8 mouse cellular contexts compared by ENCODE assay signal in genomic region chr1:151177030-151177936, GRCm38 (mm10). TPM values are rescaled to one million over a fixed set of nuclear protein-coding genes. Genes with fewer than 3 reads are reported as not detected.
DNase-seq lines count a peak whose midpoint lies in the region; ATAC-seq and TF ChIP-seq lines count a peak whose summit lies in the region.
"Had no signal": no experiment of that assay in that cellular context is flagged by ENCODE, and none has a peak within 500 bp of the region (broad histone marks: within the 10 kb centered on the region; RNA-seq: fewer than 3 reads in every experiment).

No protein-coding gene starts in this region.

- peak overlapping the region; percentile 48 for H3K4me2 ChIP-seq in hindbrain, postnatal 0 days (ENCODE audit: low read depth, low read length)
- peak overlapping the region; percentile 57 for H3K4me2 ChIP-seq in liver, embryonic 13.5 days
- H3K4me2 ChIP-seq in neural tube, embryonic 14.5 days (ENCODE audit: low read depth, low read length) = peak overlapping the region; percentile 41

- H3K9ac ChIP-seq in ES-E14 (ENCODE audit: insufficient read depth, low read depth, low read length, poor library complexity, severe bottlenecking) = peak overlapping the region; percentile 63; the same call in 1 of the 2 replicates
- H3K9ac ChIP-seq in hindbrain, postnatal 0 days (replicated peaks; ENCODE audit: low read length) = no peak overlapping the region
- peak overlapping the region; percentile 63 for H3K9ac ChIP-seq in liver, embryonic 13.5 days
- H3K9ac ChIP-seq in neural tube, embryonic 14.5 days (replicated peaks; ENCODE audit: low read depth, low read length) = no peak overlapping the region

- DNase-seq in CD4-positive, CD25-positive, alpha-beta regulatory T cell, adult 2 months (ENCODE audit: low read depth, low spot score) = peak; percentile 80
- peak; percentile 78 for DNase-seq in ES-E14 (ENCODE audit: low read depth, low spot score)
- DNase-seq in hindbrain, postnatal 0 days (ENCODE audit: low spot score) = peak; percentile 31
- peak; percentile 67 for DNase-seq in liver, embryonic 13.5 days
- no peak for DNase-seq in gastrocnemius, adult 8-10 months (ENCODE audit: low spot score in 2 of 2)

- H3K4me1 ChIP-seq in ES-E14 (ENCODE audit: control insufficient read depth in 2 of 2, insufficient read depth in 2 of 2, low read length in 2 of 2, poor library complexity in 1 of 2) = peaks cover 0 to 3% of the 10 kb centered on the region in 2 experiments; a peak in 1 of 4 replicates
- H3K4me1 ChIP-seq in erythroblast, embryonic 14.5 days (ENCODE audit: control insufficient read depth) = peaks cover 45% of the 10 kb centered on the region
- no peaks in the 10 kb centered on the region for H3K4me1 ChIP-seq in hindbrain, postnatal 0 days (ENCODE audit: insufficient read depth, low read length)
- H3K4me1 ChIP-seq in liver, embryonic 13.5 days (replicated peaks) = peaks cover 52% of the 10 kb centered on the region
- H3K4me1 ChIP-seq in neural tube, embryonic 14.5 days (ENCODE audit: control insufficient read depth, insufficient read depth, low read length) = no peaks in the 10 kb centered on the region

- WGBS in hindbrain, postnatal 0 days = 11% methylated on average over 10 of the region's 10 CpGs
- WGBS in liver, embryonic 13.5 days (ENCODE audit: insufficient replicate concordance) = 6% methylated on average over 10 of the region's 10 CpGs
- WGBS in neural tube, embryonic 14.5 days = 3% methylated on average over 10 of the region's 10 CpGs

- H3K36me3 ChIP-seq in ES-E14 (ENCODE audit: control insufficient read depth, insufficient read depth, low read length, poor library complexity, severe bottlenecking) = no peaks in the 10 kb centered on the region
- H3K36me3 ChIP-seq in erythroblast, embryonic 14.5 days (ENCODE audit: control insufficient read depth) = no peaks in the 10 kb centered on the region
- no peaks in the 10 kb centered on the region for H3K36me3 ChIP-seq in hindbrain, postnatal 0 days (ENCODE audit: insufficient read depth, low read length)
- H3K36me3 ChIP-seq in liver, embryonic 13.5 days = no peaks in the 10 kb centered on the region
- H3K36me3 ChIP-seq in neural tube, embryonic 14.5 days (ENCODE audit: control insufficient read depth, insufficient read depth, low read length) = no peaks in the 10 kb centered on the region

- in situ Hi-C loops in ES-E14 (cut with MboI; ENCODE audit: low sequenced_read_pairs in 2 of 2, unreplicated experiment in 2 of 2) = no loop called here

- no peaks in the 10 kb centered on the region for H3K9me3 ChIP-seq in ES-E14 (ENCODE audit: control insufficient read depth, insufficient read depth, low read depth, low read length)
- no peaks in the 10 kb centered on the region for H3K9me3 ChIP-seq in erythroblast, embryonic 14.5 days (ENCODE audit: control insufficient read depth, low read length)
- H3K9me3 ChIP-seq in hindbrain, postnatal 0 days (ENCODE audit: low read length) = no peaks in the 10 kb centered on the region
- H3K9me3 ChIP-seq in liver, embryonic 13.5 days (replicated peaks) = no peaks in the 10 kb centered on the region
- no peaks in the 10 kb centered on the region for H3K9me3 ChIP-seq in neural tube, embryonic 14.5 days (ENCODE audit: control insufficient read depth, low read length)

- peak overlapping the region; percentile 57 to 70 for H3K4me3 ChIP-seq in ES-E14 (ENCODE audit: insufficient read depth in 1 of 2, low read depth in 1 of 2, low read length in 2 of 2, poor library complexity in 1 of 2, severe bottlenecking in 1 of 2)
- peak overlapping the region; percentile 58 for H3K4me3 ChIP-seq in erythroblast, embryonic 14.5 days (replicated peaks)
- H3K4me3 ChIP-seq in hindbrain, postnatal 0 days (ENCODE audit: low read length) = peak overlapping the region; percentile 24
- peak overlapping the region; percentile 41 for H3K4me3 ChIP-seq in liver, embryonic 13.5 days (replicated peaks)
- H3K4me3 ChIP-seq in neural tube, embryonic 14.5 days (ENCODE audit: low read depth, low read length) = peak overlapping the region; percentile 15; the same call in 1 of the 2 replicates

- no peak for TF ChIP-seq CTCF in hindbrain, postnatal 0 days (IDR thresholded peaks at IDR 0.05; ENCODE audit: low read depth)

- peak; percentile 92 for ATAC-seq in hindbrain, postnatal 0 days
- ATAC-seq in liver, embryonic 13.5 days (ENCODE audit: low read depth) = peak; percentile 89
- peak; percentile 79 for ATAC-seq in neural tube, embryonic 14.5 days (ENCODE audit: low read depth)

- peak overlapping the region; percentile 81 for H3K27ac ChIP-seq in ES-E14 (ENCODE audit: insufficient read depth, low read depth, low read length, poor library complexity, severe bottlenecking)
- no peak overlapping the region for H3K27ac ChIP-seq in hindbrain, postnatal 0 days
- H3K27ac ChIP-seq in liver, embryonic 13.5 days = peak overlapping the region; percentile 82
- no peak overlapping the region for H3K27ac ChIP-seq in neural tube, embryonic 14.5 days (ENCODE audit: low read depth, low read length)

- H3K27me3 ChIP-seq in erythroblast, embryonic 14.5 days (ENCODE audit: control insufficient read depth) = no peaks in the 10 kb centered on the region
- H3K27me3 ChIP-seq in hindbrain, postnatal 0 days (ENCODE audit: insufficient read depth, low read length) = no peaks in the 10 kb centered on the region
- no peaks in the 10 kb centered on the region for H3K27me3 ChIP-seq in liver, embryonic 13.5 days
- H3K27me3 ChIP-seq in neural tube, embryonic 14.5 days (ENCODE audit: control insufficient read depth, insufficient read depth, low read length) = no peaks in the 10 kb centered on the region

TF ChIP-seq in ES-E14, 5 proteins besides CTCF, POLR2A, EP300 and RAD21:
- TF ChIP-seq CHD2 (IDR thresholded peaks at IDR 0.05; ENCODE audit: low read depth, low read length) (no peak), HCFC1 (IDR thresholded peaks at IDR 0.05; ENCODE audit: borderline replicate concordance, insufficient read depth, low read length) (no peak), ZC3H11A (IDR thresholded peaks at IDR 0.05; ENCODE audit: borderline replicate concordance, low read depth, low read length) (no peak), MAFK (IDR thresholded peaks at IDR 0.05; ENCODE audit: insufficient read depth, low read depth, low read length) (no peak), ZNF384 (IDR thresholded peaks at IDR 0.05; ENCODE audit: low read depth, low read length) (no peak)

RNA-seq across cellular contexts. Expression of gene Gm47985, which starts 5.1 kb away (rescaled TPM):
- total RNA-seq in ES-E14 (2012; rRNA removed) = 0.37 TPM in 1 of 2 replicates, not detected in the other
- 0.04 TPM in 1 of 2 replicates, not detected in the other for polyA plus RNA-seq in erythroblast, embryonic 14.5 days (2012)
- total RNA-seq in hindbrain, postnatal 0 days (2014; rRNA removed) = not detected in 2 replicates
- polyA plus RNA-seq in hindbrain, postnatal 0 days (2015; fragmentation: Nextera tagmentation; extraction: Ambion mirVana) = not detected in 2 replicates
- 2.7 and 2.8 TPM in 2 replicates for polyA plus RNA-seq in liver, embryonic 13.5 days (2015; fragmentation: Nextera tagmentation; extraction: Ambion mirVana)
- polyA plus RNA-seq in neural tube, embryonic 14.5 days (2014; fragmentation: Nextera tagmentation; extraction: Ambion mirVana) = not detected in 2 replicates
- under 1 TPM in 2 of 4 experiments, not detected in 2; 0.16 to 0.22 TPM for total RNA-seq in gastrocnemius, adult 8-10 months (2022)
- total RNA-seq: left cerebral cortex, postnatal 25 days had no signal

RNA-seq across cellular contexts. Expression of gene Gm8947, which starts 14.9 kb away (rescaled TPM):
- 0.49 and 0.58 TPM in 2 replicates for total RNA-seq in ES-E14 (2012; rRNA removed)
- polyA plus RNA-seq in erythroblast, embryonic 14.5 days (2012) = 0.02 TPM in 1 of 2 replicates, not detected in the other
- not detected in 2 replicates for total RNA-seq in hindbrain, postnatal 0 days (2014; rRNA removed)
- not detected in 2 replicates for polyA plus RNA-seq in hindbrain, postnatal 0 days (2015; fragmentation: Nextera tagmentation; extraction: Ambion mirVana)
- 1.2 and 1.6 TPM in 2 replicates for polyA plus RNA-seq in liver, embryonic 13.5 days (2015; fragmentation: Nextera tagmentation; extraction: Ambion mirVana)
- not detected in 2 replicates for polyA plus RNA-seq in neural tube, embryonic 14.5 days (2014; fragmentation: Nextera tagmentation; extraction: Ambion mirVana)
- total RNA-seq in gastrocnemius, adult 8-10 months (2022) = under 1 TPM in 1 of 4 experiments, not detected in 3; 0.24 TPM
- total RNA-seq: left cerebral cortex, postnatal 25 days had no signal

RNA-seq across cellular contexts. Expression of gene Gm47995, which starts 21.0 kb away (rescaled TPM):
- total RNA-seq in ES-E14 (2012; rRNA removed) = 1.3 and 1.7 TPM in 2 replicates
- polyA plus RNA-seq in erythroblast, embryonic 14.5 days (2012) = not detected in 2 replicates
- total RNA-seq in hindbrain, postnatal 0 days (2014; rRNA removed) = not detected in 2 replicates
- not detected in 2 replicates for polyA plus RNA-seq in hindbrain, postnatal 0 days (2015; fragmentation: Nextera tagmentation; extraction: Ambion mirVana)
- 0.68 and 1.1 TPM in 2 replicates for polyA plus RNA-seq in liver, embryonic 13.5 days (2015; fragmentation: Nextera tagmentation; extraction: Ambion mirVana)
- not detected in 2 replicates for polyA plus RNA-seq in neural tube, embryonic 14.5 days (2014; fragmentation: Nextera tagmentation; extraction: Ambion mirVana)
- not detected for total RNA-seq in gastrocnemius, adult 8-10 months (2022)
- total RNA-seq: left cerebral cortex, postnatal 25 days had no signal

RNA-seq across cellular contexts. Expression of gene 3110040M04Rik, which starts 26.6 kb away (rescaled TPM):
- total RNA-seq in ES-E14 (2012; rRNA removed) = 0.58 and 0.62 TPM in 2 replicates
- polyA plus RNA-seq in erythroblast, embryonic 14.5 days (2012) = 0.24 and 0.46 TPM in 2 replicates
- not detected in 2 replicates for total RNA-seq in hindbrain, postnatal 0 days (2014; rRNA removed)
- polyA plus RNA-seq in hindbrain, postnatal 0 days (2015; fragmentation: Nextera tagmentation; extraction: Ambion mirVana) = not detected in 2 replicates
- 0.31 and 0.66 TPM in 2 replicates for polyA plus RNA-seq in liver, embryonic 13.5 days (2015; fragmentation: Nextera tagmentation; extraction: Ambion mirVana)
- not detected in 2 replicates for polyA plus RNA-seq in neural tube, embryonic 14.5 days (2014; fragmentation: Nextera tagmentation; extraction: Ambion mirVana)
- total RNA-seq in gastrocnemius, adult 8-10 months (2022) = not detected
- total RNA-seq: left cerebral cortex, postnatal 25 days had no signal

RNA-seq across cellular contexts. Expression of gene Gm47996, which starts 32.6 kb away (rescaled TPM):
- total RNA-seq in ES-E14 (2012; rRNA removed) = 0.40 and 1.2 TPM in 2 replicates
- not detected in 2 replicates for polyA plus RNA-seq in erythroblast, embryonic 14.5 days (2012)
- total RNA-seq in hindbrain, postnatal 0 days (2014; rRNA removed) = not detected in 2 replicates
- not detected in 2 replicates for polyA plus RNA-seq in hindbrain, postnatal 0 days (2015; fragmentation: Nextera tagmentation; extraction: Ambion mirVana)
- 0.36 and 0.63 TPM in 2 replicates for polyA plus RNA-seq in liver, embryonic 13.5 days (2015; fragmentation: Nextera tagmentation; extraction: Ambion mirVana)
- not detected in 2 replicates for polyA plus RNA-seq in neural tube, embryonic 14.5 days (2014; fragmentation: Nextera tagmentation; extraction: Ambion mirVana)
- total RNA-seq in gastrocnemius, adult 8-10 months (2022) = under 1 TPM in 1 of 4 experiments, not detected in 3; 0.36 TPM
- total RNA-seq: left cerebral cortex, postnatal 25 days had no signal

Comparison
In these comparisons a context has a peak if more than half of its experiments do, and no peak if none do; other contexts are left out.
1. DNase-seq: peak in CD4-positive, CD25-positive, alpha-beta regulatory T cell, adult 2 months (single experiment), ES-E14 (single experiment), hindbrain, postnatal 0 days (single experiment) and liver, embryonic 13.5 days (single experiment); none in gastrocnemius, adult 8-10 months (0 of 2).
2. H3K27ac ChIP-seq: peak in ES-E14 (single experiment) and liver, embryonic 13.5 days (single experiment); none in hindbrain, postnatal 0 days (single experiment) and neural tube, embryonic 14.5 days (single experiment).
3. H3K9ac ChIP-seq: peak in ES-E14 (single experiment) and liver, embryonic 13.5 days (single experiment); none in hindbrain, postnatal 0 days (single experiment) and neural tube, embryonic 14.5 days (single experiment).
4. Peak in every context shown above with its lines, with median percentiles within 50 percentile points of each other: H3K4me3 ChIP-seq, ATAC-seq and H3K4me2 ChIP-seq.